Mouse (Mus musculus): Measurements from ENCODE around the gene Dctn3.
"Not testable (repeated sequence)": the region's sequence is repeated elsewhere in the genome, so short reads cannot be mapped to it uniquely, and the experiment has no call there.

DNA sequence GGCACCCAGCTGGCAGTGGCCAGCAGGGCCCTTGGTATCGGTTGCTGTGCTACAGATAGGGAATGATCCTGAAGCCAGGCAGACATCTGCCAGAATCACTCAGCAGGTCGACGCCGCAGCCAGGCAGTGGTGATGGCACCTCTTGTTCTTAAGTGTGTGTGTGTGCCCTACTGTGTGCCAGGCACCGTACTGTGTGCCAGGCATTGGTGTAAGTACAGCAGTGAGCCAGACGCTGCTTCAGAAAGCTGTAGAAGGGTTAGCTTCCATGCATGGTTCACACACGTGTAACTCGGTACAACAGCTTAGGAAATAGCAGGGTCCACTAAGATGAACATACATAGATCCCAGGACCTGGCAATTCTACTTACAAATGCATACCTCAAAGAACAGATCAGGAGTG, 22.7 kb downstream of the Dctn3 start:
- TF ChIP-seq CTCF (IDR thresholded peaks at IDR 0.05; ENCODE audit: control insufficient read depth, insufficient read depth, insufficient replicate concordance, low read depth, low read length); POLR2A (IDR thresholded peaks at IDR 0.05; ENCODE audit: control insufficient read depth, low read depth, low read length): not testable (repeated sequence)

Data from testis, adult 2 months (tissue).